Mouse (Mus musculus): ENCODE data around the gene Tmem88. TPM values are rescaled to one million over a fixed set of nuclear protein-coding genes. Genes with fewer than 3 reads are reported as not detected.

Tmem88 gene
- total RNA-seq, 2 experiments from 2014 or later, result 2.9 to 3.8 TPM

DNA sequence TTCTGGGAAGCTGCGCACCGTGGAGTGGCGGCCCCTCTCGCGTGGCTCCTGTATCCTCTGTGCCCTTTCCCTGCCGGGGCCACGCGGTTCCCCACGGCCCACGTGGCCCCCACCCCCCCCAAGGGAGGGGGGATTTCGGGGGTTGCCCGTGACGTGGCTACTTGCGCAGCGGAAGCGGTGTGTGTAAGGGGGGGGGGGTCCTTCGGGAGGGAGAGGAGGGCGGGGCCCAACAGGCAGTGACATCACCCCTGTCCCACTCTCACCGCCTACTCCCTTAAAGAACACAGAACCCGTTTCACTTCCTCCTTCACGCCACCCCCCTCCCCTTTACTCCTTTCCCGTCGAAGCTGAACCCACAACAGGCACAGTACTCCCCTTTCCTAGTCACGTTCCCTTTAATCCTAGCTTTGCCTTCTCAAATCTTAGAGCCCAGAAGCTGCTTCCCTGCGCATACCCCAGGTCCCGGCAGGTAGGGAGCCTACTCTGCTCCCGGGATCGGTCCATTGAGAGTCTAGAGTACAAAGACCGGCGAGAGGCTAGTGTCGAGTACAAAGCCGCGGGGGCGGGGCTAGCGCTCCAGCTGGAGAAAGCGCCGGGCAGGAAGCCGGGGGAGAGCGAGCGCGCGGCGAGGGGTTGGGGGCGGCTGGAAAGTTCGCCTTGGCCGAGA, 11.5 kb upstream of the Tmem88 start:
- intact Hi-C loops (cut with DNase I), result loop anchor here (1.0 to 10.0 kb wide), 3 partner anchors 9 to 312 kb away; partner anchors contain the start of genes Cd68, Mpdu1 and Per1
- DNase-seq (ENCODE audit: extremely low spot score in 1 of 2, low spot score in 2 of 2), result peak; percentile 81 to 86
- peak overlapping the region; percentile 95 for H3K27ac ChIP-seq
- peak overlapping the region; percentile 88 for H3K4me3 ChIP-seq
- no peak for TF ChIP-seq CTCF (IDR thresholded peaks at IDR 0.05)

DNA sequence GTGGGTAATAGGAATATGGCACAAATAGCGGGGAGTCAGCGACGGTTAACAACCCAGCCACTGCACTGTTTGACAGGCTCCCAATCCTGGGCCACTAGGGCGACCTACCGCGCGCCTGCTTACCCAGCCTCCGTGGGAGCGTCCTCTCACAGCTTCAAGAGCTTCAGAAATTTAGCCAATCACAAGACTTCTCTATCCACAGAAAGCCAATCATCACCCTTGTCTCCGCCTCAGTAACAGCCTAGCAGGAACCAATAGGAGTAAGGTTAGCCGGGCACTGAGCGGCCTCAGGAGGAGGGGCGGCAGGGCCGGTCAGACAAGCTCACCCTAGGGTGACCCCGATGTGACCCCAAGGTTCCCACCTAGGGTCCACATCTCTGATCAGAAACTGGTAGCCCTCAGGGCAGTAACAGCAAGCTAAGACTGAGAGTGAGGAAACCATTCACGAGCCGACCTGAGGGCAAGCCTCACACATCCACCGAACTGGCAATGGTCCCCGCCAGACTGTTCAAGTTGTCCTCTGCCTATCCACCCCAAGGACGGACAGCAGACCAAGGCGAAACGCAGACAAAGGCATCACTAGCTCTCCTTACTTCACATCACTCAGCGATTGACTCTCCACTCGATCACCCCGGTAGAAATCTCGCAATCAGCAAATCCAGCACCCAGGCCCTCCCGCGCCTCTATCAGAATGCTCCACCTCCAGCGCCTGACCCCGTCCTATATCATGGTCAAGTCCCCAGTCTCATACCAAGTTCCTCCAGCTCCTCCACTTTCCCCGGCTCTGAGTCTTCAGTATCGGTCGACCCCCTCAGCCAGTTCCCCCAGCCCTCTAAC, 10.7 kb upstream of the Tmem88 start:
- TF ChIP-seq CTCF (IDR thresholded peaks at IDR 0.05), result peak; percentile 21
- peak overlapping the region; percentile 95 for H3K27ac ChIP-seq
- peak; percentile 73 to 78 for DNase-seq (ENCODE audit: extremely low spot score in 1 of 2, low spot score in 2 of 2)
- intact Hi-C loops (cut with DNase I), result no loop called here
- peak overlapping the region; percentile 88 for H3K4me3 ChIP-seq

DNA sequence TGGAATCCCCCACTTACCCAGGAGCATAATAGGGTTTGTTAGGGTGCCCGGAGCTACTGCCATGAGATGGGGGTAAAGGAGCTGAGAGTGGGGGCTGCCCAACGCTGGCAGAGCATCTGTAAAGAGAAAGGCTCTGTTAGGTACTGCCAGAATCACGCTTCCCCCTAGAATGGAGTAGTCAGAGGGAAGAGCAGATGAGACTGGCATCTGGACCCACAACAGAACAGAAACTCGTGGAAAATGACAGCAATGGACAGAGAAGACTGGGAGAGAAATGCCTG, 9.6 kb upstream of the Tmem88 start:
- Histone ChIP-seq H3K4me3 (peak overlapping the region; percentile 88), H3K27ac (no peak overlapping the region)
- TF ChIP-seq CTCF (IDR thresholded peaks at IDR 0.05), result no peak
- DNase-seq (ENCODE audit: extremely low spot score in 1 of 2, low spot score in 2 of 2), result no peak
- intact Hi-C loops (cut with DNase I), result no loop called here

DNA sequence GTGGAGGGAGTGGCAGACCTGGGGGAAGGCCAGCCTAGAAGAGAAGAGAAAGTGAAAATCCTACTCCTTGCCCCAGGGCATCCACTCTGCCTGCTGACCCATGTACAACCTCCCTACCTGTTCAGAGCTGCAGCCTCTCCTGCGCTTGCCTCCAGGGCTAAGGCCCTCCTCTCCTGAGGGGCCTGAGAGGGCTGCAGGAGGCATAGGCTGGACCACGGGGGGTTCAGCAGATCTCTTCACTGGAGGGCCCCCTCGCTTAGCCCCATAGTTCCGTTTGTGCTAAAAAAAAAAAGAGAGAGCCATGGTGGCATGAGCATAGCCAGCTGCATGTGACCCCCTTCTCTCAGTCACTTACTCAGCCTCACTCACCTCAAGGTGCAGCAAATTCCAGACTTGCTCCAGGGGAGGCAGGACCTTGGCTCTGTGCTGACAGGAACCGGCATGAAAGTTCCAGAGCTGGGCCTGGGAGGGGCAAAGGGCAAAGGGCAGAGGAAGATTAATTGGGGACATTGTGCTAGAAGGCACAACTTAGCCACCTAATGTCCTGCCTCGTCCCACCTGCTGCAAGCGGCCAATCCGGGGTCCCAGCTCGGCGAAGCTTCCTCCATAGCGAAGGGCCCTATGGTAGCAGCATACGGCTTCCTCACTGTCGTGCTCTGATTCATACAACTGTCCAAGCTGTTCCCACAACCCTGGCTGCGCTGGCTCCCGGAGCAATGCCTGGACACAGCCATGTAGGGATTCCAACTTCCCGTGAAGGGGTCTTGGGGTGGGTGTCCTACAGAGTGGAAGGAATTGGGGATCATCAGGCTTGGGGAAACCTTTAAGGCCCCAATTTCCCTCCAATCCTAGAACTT, 9.1 kb upstream of the Tmem88 start:
- Histone ChIP-seq H3K4me3 (no peak overlapping the region), H3K27ac (no peak overlapping the region)
- TF ChIP-seq CTCF (IDR thresholded peaks at IDR 0.05), result no peak
- intact Hi-C loops (cut with DNase I), result no loop called here
- DNase-seq (ENCODE audit: extremely low spot score in 1 of 2, low spot score in 2 of 2), result no peak

DNA sequence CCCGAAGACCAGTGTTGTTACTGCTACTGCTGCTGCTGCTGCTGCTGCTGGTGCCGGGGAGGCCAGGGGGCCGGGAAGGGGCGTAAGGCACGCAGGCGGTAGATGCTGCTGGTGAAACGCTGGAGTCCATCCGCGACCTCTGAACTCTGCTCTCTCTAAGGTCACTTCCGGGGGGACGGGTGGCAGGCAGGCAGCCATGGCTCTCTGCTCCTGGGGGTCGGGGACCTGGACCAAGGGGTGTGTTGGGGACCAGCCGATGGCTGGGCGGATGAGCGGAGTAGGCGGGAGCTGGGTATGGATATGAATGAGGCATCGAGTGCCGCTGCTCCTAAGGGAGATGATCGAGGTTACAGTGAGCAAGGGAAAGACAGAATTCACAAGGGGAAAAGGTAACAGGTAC, 8.2 kb upstream of the Tmem88 start:
- Histone ChIP-seq H3K27ac (no peak overlapping the region), H3K4me3 (no peak overlapping the region)
- TF ChIP-seq CTCF (IDR thresholded peaks at IDR 0.05), result no peak
- intact Hi-C loops (cut with DNase I), result no loop called here
- no peak for DNase-seq (ENCODE audit: extremely low spot score in 1 of 2, low spot score in 2 of 2)

DNA sequence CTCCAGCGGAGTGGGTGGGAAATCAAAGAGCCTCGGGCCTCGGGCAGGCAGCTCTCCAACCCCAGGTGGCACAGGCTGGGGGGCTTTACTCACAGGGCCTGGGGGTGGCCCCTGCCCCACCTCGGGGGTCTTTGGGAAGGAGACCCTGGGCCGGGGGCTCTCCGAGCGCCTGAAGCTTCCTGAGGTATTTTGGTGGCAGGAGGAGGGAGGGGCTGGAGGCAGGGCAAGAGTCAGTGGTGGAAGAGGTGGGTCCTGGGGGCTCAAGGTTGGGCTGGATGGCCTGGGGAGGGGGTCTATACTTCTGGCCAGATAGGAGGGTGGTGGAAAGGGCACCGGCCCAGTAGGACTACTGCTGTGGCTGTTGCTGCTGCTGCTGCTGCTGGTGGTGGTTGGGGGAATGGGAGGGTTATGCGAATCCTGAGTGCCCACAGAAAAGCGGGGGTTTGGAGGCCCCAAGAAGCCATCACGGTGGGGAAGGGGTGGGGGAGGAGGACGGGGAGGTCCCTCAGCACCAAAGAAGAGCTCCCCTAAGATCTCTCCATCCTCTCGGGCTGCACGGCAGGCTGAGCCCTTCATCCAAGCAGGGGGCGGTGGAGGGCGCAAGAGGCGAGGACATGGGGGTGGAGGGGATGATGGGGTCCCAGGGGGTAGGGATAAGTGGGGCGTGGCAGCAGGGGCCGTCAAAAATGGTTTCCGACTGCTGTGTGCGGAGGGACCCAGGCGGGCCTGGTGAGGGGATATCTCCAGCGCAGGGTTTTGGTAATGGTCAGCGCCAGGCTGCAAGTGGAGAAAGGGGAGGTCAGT, 7.6 kb upstream of the Tmem88 start:
- no peak overlapping the region for H3K4me3 ChIP-seq
- intact Hi-C loops (cut with DNase I), result no loop called here

DNA sequence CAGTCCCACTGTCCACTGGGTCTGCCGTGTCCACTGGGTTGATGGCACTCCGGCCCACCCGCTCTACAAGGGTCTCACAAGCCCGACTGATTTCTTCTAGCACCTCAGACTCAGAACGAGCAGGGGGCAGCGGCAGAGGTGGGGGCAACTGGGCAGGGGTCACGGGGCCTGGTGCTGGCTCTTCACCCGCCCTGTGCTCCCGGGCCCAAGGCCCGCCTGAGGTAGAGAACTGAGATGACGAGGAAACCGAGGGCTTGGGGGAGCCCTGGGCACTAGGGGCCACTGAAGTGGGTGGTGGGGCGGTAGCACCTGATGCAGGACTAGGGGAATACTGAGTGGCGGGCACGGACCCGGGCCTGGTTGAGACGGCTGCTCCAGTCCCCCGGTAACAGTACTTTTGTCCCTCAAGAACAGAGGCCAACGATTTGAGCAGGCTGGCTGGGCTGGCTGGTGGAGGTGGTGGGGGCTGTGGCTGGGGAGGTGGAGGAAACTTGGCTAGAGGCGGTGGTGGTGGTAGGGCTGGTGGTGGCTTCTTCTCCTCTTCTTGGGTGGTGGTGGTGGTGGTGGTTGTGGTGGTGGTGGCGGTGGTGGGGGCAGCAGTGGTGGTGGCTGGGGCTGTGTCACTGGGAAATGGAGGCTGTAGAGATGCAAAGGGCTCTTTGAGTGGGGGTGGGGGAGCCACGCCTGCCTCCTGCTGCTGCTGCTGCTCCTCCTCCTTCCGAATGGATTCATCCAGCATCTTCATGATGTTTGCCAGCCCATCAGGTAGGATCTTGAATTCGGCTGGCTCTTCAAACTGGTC, 6.8 kb upstream of the Tmem88 start:
- no peak overlapping the region for H3K27ac ChIP-seq
- DNase-seq (ENCODE audit: extremely low spot score in 1 of 2, low spot score in 2 of 2), result no peak
- H3K4me3 ChIP-seq, result no peak overlapping the region
- no peak for TF ChIP-seq CTCF (IDR thresholded peaks at IDR 0.05)
- intact Hi-C loops (cut with DNase I), result no loop called here

More for the DNA sequence above, 7.6 kb upstream of the Tmem88 start:
- no peak overlapping the region for H3K27ac ChIP-seq
- no peak for TF ChIP-seq CTCF (IDR thresholded peaks at IDR 0.05)
- DNase-seq (ENCODE audit: extremely low spot score in 1 of 2, low spot score in 2 of 2), result no peak

DNA sequence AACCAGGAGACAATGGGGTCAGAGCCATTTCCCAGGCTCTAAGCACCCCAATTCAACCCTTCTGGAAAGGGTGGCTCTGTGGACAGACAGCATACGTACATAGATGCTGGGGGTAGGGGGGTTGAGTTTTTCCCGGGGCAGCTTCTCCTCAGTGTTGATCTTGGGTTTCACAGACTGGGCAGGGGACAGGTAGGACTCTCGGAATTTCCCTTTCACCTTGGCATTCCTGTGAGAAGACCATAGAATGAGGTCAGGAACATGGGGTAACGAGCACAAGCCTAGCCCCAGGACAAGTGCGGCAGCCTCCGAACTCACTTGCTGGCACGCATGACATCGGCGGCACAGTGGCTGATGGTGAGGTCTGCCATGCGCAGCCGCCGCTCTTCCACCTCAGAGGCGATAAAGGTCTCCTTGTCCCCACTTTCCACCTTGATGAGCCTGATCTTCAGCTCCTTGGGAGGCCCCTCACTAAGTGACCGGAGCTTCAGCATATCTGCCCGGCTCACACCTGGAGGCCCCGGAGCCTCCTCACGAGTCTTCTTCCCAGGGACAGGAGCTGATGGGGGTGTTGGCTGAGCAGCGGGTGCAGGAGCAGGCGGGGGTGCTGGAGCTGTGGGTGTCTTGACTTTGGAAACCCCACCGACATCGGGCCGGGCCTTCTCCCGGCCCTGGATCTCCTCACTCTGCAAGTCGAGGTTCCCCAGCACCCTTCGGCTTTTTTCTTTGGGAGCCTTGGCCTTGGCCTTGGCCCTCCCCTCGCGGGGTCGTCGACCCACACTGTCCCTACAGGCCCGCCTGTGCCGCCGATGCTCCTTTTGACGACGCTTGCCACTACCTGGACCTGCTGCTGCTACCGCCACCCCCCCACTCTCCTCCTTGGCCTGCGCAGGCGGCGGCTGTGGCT, 5.9 kb upstream of the Tmem88 start:
- intact Hi-C loops (cut with DNase I), result no loop called here
- no peak overlapping the region for H3K4me3 ChIP-seq
- DNase-seq (ENCODE audit: extremely low spot score in 1 of 2, low spot score in 2 of 2), result no peak

DNA sequence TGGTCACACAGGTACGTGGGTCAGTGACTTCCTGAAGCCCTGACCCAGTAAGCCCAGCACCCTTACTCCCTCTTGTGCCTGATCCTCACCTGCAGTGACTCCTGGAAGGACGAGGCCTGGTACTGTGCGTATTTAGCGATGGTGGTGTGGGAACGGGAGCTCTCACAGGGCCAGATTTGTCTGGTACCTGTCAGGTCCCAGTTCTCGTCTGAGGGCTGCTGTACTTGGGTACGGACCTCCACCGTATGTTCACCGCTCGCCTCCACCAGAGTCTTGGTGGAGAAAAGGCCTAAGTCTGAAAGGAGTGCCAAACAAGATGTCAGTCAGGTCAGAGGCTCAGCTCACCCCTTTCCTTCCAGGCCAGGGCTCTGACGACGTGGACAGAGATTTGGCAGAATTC, 4.0 kb upstream of the Tmem88 start:
- Histone ChIP-seq H3K27ac (no peak overlapping the region), H3K4me3 (no peak overlapping the region)
- DNase-seq (ENCODE audit: extremely low spot score in 1 of 2, low spot score in 2 of 2), result no peak
- TF ChIP-seq CTCF (IDR thresholded peaks at IDR 0.05), result no peak
- intact Hi-C loops (cut with DNase I), result loop anchor here (1.0 to 2.0 kb wide), 2 partner anchors 30 to 113 kb away; no protein-coding TSS in a partner anchor

More for the DNA sequence above, 5.9 kb upstream of the Tmem88 start:
- no peak for TF ChIP-seq CTCF (IDR thresholded peaks at IDR 0.05)
- no peak overlapping the region for H3K27ac ChIP-seq
